Mouse (Mus musculus) layer of hippocampus, adult 8-10 months (tissue): Measurements from ENCODE around the gene Fam169b. TPM values are rescaled to one million over a fixed set of nuclear protein-coding genes. Genes with fewer than 3 reads are reported as not detected.
A peak's percentile ranks its signal among the peaks of the same experiment; 100 is the strongest.

Experiments
- DNase-seq, 2 experiments: peaks; one replicate each; pipeline ENCODE4 v3.0.0; 2022; ENCODE audit warnings: low spot score in 2 of 2
- total RNA-seq, 4 experiments: library from RNA; stranded (reverse); gene quantifications; 2 replicates each; pipeline ENCODE4 v1.2.4; 2022

The Fam169b gene
- total RNA-seq: 1 to 10 TPM in 2 of 4 experiments, under 1 TPM in 2; 0.36 to 1.3 (median 0.81) TPM

DNA sequence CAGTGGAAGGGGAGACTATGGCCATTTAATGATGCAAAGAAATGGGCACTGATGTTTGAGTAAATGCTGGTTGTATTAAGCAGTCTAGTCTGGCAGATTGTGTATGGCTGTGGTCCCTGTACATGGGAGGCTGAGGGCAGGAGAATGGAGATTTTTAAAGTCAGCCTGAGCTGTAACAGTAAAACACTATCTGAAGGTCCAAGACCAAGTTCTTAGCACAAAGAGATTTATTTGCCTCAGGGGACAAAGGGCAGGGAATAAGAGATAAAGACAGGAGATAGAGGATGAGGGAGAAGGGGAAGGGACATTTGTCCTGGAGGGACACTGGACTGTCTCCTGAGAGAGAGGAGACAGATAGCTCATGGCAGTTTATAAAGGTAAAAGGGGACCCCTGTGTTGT, at the start of gene Fam169b:
Gene Fam169b, plus strand, starts transcription at position 325 of the 400 bp plus-strand sequence.
- DNase-seq: no peak

DNA sequence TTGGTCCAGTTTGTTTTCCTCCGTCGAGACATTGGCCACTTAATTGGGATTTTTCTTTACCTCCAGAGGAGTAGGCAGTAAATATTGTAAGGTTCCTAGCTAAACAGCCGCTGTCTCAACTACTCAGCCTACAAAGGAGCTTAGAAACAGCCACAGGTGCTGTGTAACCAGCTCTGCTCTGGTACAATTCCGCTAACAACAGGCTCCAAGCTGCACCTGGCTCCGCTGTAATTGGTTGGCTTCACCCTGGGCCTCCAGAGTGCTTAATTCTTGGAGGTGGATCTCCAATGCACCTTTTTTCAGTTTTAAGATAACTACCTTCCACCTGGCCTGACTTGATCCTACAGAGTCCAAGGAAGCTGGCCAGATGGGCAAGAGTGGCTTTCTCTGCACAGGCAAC, 49.6 kb upstream of the Fam169b start:
- DNase-seq: no peak

DNA sequence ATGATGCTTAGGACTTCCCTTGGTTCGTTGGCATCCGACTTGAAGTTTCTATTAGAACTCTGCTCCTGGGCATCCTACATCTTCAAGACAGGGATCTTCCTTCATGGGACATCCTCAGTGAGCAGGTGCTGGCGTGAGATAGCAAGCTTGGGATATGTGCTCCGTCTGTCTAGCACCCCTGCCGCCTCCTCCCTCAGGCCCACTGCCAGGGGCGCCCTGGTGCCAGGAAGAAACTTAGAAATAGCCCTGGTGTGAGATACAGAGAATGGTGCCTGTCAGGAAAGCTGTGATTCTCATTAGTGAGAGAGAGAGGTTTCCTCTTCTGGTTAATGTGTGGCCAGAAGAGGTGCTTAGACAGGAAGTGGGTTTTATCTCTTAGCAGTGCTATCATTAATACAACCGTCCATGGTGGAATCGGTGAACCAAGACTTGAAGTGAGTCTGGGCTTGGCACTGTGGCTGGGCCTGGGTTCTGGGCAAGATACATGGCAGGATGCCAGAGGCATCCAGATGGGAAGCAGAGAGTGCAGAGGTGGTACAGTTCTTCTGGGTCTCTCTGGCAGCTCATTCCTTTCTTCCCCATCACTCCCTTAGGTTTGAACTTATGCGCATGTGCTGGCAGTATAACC, 48.1 kb upstream of the Fam169b start:
- DNase-seq: no peak

DNA sequence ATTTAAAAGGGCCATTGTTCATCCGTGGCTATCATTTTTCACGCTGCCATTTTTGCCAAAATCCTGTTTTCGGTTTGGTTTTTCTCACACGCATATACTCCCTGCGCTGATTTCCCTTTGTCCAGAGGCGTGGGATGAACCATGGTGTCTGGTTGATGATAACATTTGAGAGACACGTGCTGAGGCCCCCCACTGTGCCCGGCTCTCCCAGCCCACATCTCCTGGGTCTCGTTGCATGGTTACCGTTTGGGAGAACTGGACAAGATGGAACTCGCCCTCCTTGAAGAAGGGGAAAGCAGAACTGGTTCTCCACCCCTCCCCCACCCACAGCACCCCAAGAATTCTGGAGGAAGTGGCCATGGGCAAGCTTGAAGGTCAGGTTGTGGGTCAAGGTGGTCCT, 46.6 kb upstream of the Fam169b start:
- no peak for DNase-seq

DNA sequence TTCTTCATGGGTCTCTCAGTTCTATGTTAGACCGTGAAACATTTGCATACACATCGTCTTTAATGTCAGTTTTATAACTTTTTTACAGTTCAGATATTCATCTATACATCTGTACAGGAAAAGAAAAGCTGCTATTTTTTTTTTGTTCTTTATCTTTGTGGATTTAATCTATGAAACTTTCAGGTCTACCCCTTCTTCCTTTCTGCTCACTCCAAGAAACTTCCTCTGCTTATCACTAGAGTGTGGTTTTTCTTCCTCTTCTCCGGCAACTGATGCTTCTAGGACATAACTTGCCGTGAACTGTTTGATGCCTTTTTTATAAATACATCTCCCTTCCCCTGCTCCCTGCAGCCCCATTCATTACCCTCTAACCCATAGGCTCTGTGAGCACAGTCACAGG, 46.0 kb upstream of the Fam169b start:
- DNase-seq: no peak

DNA sequence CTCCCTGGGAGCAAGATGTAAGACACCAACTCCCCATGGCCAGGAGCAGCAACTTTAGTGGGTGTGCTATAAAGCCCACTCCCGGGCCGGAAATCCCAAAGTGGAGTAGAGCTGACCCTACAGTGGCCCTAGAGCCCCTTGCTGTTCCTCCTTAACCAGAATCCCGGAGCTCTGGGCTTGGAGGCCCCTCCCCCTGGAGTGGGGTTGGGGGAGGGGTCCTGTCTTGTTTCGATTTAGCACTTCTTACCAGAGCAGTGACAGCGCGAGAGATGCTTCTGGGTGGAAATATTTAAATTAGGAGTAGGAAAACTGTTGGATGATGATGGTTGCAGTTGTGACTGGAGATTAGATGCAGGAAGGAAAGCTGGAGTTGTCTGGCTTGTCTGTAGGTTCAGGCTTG, 45.1 kb upstream of the Fam169b start:
- DNase-seq: no peak

- DNase-seq: peak in 1 of 2 experiments; percentile 38
Observed at GRCm38 (mm10) chr7:68230831-68231230, 42.8 kb upstream of the Fam169b start.

GRCm38 (mm10) chr7:68232521-68232920, 41.1 kb upstream of the Fam169b start:
- no peak for DNase-seq

DNA sequence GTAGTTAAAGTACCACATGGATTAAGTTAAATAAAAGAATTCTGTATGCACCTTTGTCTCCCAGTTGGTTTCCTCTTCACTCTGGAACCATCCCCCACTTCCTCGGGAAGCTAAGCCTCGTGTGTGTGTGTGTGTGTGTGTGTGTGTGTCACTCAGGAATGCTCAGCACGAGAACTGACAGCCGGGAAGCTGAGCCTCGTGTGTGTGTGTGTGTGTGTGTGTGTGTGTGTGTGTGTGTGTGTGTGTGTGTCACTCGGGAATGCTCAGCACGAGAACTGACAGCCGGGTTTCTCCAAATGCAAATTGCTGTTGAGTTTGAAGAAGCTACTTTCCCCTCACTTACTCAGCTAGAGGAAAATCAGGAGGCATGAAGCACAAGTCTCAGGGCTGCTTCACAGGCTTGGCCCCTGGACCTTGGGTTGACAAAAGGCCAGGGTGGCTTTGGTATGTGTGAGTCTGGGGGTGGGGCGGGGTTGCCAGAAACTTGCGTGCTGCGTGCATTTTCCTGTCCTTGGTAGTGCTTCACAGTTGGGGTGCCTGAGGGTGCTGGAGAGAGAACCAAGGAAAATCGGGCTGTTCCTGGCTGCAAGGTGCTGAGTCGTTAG, 39.9 kb upstream of the Fam169b start:
- no peak for DNase-seq

DNA sequence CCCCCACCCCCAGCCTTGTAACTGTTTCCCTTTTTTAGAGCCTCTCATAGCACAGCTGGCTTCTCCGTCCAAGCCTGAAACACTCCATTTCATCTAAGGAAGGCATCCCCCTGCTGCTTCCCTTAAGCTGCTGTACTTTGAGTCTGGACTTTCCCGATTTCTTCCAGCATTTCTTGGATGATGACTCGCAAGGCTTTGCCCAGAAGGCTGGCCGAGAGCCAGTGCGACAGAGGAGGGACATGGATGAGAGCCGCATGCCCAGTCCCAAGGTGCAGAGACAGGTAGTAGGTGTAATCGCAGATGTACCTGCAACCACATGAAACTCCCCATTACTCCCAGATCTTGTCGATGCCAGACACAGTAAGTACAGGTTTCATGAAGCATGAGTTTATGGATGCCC, 36.8 kb upstream of the Fam169b start:
- no peak for DNase-seq

GRCm38 (mm10) chr7:68239220-68239827, 34.3 kb upstream of the Fam169b start:
- no peak for DNase-seq

DNA sequence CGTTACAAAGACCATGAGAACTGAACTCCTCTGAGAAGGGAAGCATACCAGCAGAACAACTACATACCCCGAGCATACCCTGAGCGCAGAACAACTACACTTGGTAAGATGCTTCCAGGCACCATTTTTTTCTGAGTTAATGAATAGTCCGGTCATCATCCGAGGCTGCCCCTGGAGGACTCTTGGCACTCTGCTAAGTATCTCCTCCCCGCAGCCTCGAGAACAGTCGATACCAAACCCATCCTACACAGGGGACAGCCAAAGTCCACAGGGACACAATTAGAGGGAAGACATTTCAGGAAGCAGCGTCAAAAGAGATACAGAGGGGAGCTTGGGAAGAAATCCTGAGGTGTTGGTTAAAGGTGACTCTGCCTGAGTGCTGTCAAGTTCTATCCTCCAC, 32.4 kb upstream of the Fam169b start:
- no peak for DNase-seq

DNA sequence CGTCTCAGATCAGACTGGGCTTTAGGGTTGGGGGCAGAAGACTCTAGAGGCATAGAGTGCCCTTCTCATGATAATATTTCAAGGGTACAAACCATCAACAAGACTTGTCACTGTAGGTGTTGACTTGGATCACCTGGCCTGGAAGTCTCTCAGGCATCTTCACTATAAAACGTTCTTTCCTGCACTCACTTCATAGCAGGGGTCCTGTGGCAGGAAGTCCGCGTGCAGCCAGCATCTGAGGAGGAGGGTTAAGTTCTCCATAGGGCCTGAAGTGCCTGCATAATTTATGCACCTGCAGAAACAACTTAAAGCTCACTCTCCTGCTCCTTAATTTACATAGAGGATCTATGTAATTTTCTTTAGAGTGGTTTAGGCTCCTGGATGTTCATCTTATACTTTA, 28.0 kb upstream of the Fam169b start:
- no peak for DNase-seq

GRCm38 (mm10) chr7:68246249-68246648, 27.4 kb upstream of the Fam169b start:
- DNase-seq: no peak

DNA sequence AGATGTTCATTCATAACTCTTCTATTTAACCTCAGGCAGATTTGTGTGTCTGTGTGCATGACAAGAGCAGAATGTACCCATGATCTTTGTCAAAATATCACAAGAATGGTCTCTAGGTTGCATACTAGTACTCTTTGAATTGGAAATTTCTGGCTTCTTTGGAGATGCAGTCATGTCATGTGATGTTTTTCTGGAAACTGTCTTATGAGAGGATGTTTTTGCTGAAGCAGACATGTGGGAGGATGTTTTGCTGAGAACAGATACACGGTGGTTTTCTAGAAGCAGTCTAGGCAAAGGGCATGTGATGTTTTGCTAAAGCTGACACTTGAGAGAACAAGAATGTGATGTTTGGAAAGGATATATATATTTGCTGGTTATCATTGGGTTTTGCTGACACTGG, 23.2 kb upstream of the Fam169b start:
- no peak for DNase-seq

DNA sequence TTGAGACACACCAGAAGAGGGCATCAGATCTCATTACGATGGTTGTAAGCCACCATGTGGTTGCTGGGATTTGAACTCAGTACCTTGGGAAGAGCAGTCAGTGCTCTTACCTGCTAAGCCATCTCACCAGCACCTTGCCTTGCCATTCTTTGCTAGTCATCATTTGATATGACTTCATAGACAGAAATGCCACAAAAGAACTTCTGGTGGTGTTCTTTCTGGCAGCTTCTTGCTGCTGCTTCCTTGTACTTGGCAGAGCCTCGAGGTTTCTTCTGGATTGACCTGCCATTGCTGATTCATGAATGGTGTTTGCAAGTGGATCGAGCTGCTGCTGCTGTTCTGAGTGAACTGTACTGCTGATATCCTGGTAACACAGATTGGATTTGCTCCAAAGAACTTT, 22.7 kb upstream of the Fam169b start:
- DNase-seq: no peak

DNA sequence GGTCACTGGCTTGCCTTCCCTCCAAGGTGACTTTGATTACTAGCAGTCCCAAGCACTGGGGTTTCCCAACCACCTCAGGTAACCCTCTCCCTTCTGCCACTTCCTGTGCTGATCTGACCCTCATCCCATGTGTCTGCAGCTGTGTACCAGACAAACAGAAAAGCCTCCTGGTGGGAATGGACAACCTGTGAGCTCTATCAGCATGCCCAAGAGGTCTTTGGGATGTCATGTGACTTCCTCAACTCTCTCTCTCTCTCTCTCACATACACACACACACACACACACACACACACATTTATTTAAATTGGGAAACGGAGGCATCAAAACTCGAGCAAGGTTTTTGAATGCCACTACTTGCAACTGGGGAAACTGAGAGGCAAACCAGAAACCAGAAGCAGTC, 15.9 kb upstream of the Fam169b start:
- DNase-seq: no peak

DNA sequence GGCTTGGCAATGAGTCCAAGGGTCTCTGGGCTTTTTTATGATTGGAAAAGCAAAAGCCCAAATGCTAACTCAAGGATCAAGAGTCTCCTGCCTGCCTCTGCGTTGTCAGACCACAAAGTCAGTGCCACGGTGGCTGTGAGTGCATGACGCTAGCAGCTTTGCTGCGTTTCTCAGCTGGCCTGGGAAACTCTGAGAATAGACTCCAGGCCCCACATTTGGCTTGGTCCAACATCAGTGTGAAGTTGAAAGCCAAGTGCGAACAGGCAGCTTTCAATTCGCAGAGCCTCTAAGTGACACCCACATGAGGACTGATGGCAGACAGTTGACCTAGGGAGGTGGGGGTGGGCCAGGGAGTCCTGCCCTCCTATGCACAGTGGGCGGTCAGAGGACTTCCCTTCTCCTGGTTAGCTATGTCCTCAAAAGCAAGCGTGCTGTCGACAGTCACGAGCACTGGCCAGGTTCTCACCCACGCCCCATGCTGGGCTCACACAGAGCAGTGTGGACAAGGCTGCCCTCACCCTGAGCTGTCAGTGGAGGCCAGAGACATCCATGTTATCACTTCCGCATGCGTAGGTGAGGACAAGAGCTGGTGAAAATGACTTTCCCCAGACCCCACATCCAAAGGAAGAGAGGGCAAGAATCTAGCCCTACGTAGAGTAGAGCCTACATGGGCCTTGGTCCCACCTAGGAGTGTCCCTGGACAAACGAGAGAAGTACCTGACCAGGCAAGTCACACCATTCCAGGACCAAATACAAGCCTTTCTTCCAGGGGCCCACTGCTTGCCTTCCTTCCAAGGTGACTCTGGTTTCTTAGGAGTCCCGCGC, 15.1 kb upstream of the Fam169b start:
- DNase-seq: no peak

DNA sequence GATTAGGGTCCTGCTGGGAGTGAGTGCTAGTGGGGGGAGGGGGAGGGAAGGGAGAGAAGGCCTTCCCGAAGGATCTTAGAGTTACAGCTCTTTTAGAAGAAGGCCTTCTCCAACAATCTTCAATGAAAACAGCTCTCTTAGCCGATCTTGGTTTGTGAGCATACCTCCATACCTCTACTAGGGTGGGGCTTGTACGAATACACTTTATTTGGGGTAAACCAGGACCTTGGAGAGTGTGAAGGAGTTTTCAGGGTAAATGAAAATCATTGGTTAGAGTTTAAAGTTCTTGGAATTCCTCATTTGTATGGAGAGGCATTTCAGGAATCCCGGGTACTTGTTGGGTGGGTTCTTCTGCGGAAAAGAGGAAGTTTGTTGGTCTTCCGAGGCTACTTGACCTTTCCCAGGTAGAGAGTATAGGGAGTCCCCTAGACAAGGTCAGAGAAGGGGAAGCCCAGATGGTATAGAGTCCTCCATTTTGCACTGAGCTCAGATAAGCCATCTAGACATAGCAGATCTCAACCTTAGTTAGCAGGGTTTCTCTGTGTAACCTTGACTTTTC, 14.0 kb upstream of the Fam169b start:
- no peak for DNase-seq

GRCm38 (mm10) chr7:68262612-68263200, 10.9 kb upstream of the Fam169b start:
- no peak for DNase-seq

GRCm38 (mm10) chr7:68263346-68264027, 10.2 kb upstream of the Fam169b start:
- no peak for DNase-seq
